Mouse (Mus musculus): ENCODE data around the gene Apopt1. TPM values are rescaled to one million over a fixed set of nuclear protein-coding genes. Genes with fewer than 3 reads are reported as not detected.

The Apopt1 gene
- polyA plus RNA-seq, 1 experiment = 38.2 TPM

DNA sequence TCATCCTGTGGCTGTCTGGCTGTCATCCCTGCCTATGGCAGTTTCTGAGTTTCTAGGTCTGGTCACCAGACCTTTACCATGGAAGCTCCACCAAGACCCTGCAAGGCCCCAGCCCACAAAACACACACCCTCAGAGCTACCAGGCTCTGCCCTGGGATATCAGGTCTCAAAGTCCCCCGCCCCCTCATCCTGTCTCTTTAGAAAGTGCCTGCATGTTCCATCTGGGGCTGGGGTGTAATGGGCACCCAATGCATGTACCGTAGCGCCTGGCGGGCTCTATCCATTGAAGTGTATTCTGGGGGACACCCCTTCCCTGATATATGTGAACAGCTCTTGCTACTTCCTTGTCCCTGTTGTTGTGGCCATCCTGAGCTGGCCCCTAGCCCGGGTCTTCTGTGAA is 20.2 kb upstream of the Apopt1 start:
- Histone ChIP-seq H3K4me1 (ENCODE audit: control insufficient read depth, insufficient read depth, low read length) (peaks cover 15% of the 10 kb centered on the region), H3K4me3 (ENCODE audit: insufficient read depth, low read length) (no peak overlapping the region), H3K27ac (ENCODE audit: insufficient read depth, low read length) (no peak overlapping the region)
- TF ChIP-seq POLR2A (IDR thresholded peaks at IDR 0.05; ENCODE audit: low read depth, low read length) = no peak
- no peak for TF ChIP-seq CTCF (IDR thresholded peaks at IDR 0.05; ENCODE audit: borderline replicate concordance, insufficient read depth, low read length)

DNA sequence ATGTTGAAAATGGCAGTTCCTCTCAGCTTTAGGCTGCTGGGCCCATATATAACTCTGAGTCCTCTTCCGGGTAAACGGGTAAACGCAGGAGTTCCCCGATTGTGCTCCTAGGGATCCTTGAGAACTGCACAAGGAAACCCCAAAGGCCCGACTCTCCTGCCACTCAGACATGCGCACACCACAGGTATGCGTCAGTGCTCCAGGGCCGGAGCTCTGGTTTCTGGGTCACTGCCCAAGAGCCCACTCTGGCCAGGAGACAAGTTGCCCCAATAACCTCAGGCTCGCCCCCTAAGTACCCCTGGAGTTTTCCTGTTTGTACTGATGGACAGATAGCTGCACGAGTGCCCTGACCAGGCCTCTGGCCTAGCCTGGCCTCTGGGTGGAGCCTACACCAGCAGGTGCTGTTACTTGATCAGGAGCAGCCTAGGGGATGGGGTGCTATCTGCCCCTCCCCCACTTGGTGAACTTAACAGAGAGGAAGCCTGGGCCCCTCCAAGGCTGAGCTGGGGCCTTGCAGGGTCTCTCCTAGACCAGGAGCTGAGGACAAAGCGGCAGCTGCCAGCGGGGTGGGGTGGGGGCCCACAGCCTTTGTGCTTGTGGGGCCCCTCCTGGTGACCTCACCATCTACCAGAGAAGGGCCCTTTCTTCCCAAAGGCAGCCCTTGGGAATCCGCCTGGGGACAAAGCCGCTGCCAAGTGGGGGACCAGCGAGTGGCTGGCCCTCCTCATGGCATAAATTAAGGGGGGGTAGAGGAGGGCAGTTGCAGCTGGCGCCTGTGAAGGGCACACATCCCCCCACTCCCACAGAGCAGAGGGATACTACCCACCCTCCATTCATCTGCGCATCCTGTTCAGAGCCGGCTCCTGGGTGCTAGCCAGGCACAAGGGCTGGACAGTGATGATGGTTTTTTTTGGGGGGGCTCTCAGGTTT is 19.5 kb upstream of the Apopt1 start:
- TF ChIP-seq POLR2A (IDR thresholded peaks at IDR 0.05; ENCODE audit: low read depth, low read length) (no peak), CTCF (IDR thresholded peaks at IDR 0.05; ENCODE audit: borderline replicate concordance, insufficient read depth, low read length) (no peak)
- Histone ChIP-seq H3K4me3 (ENCODE audit: insufficient read depth, low read length) (no peak overlapping the region), H3K4me1 (ENCODE audit: control insufficient read depth, insufficient read depth, low read length) (peaks cover 21% of the 10 kb centered on the region), H3K27ac (ENCODE audit: insufficient read depth, low read length) (no peak overlapping the region)

DNA sequence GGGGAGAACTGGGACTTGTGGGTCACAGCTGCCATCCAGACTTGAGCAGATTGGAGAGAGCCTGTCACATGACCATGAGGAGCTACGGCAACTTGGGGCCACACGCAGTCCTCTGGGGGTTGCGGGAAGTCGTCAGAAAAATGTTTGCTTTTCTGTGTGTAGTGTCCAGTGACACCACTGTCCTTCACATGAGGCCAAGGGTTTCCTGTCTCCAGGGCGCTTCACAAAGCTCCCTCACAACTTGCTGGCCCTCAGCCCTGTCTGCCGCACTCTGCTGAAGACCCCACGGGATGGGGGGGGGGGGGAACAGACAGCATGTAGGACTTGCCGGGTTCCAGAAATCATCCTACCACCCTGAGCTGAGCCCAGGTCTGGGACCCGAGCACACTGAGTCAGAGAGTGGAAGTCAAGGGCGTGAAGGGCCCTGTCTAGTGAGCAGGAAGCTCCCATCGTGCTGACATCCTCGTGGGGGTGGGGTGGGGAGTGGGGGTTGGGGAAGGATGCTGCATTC is 18.7 kb upstream of the Apopt1 start:
- no peak overlapping the region for H3K4me3 ChIP-seq (ENCODE audit: insufficient read depth, low read length)
- no peak overlapping the region for H3K27ac ChIP-seq (ENCODE audit: insufficient read depth, low read length)
- TF ChIP-seq CTCF (IDR thresholded peaks at IDR 0.05; ENCODE audit: borderline replicate concordance, insufficient read depth, low read length) (no peak), POLR2A (IDR thresholded peaks at IDR 0.05; ENCODE audit: low read depth, low read length) (no peak)
- peaks cover 21% of the 10 kb centered on the region for H3K4me1 ChIP-seq (ENCODE audit: control insufficient read depth, insufficient read depth, low read length)

DNA sequence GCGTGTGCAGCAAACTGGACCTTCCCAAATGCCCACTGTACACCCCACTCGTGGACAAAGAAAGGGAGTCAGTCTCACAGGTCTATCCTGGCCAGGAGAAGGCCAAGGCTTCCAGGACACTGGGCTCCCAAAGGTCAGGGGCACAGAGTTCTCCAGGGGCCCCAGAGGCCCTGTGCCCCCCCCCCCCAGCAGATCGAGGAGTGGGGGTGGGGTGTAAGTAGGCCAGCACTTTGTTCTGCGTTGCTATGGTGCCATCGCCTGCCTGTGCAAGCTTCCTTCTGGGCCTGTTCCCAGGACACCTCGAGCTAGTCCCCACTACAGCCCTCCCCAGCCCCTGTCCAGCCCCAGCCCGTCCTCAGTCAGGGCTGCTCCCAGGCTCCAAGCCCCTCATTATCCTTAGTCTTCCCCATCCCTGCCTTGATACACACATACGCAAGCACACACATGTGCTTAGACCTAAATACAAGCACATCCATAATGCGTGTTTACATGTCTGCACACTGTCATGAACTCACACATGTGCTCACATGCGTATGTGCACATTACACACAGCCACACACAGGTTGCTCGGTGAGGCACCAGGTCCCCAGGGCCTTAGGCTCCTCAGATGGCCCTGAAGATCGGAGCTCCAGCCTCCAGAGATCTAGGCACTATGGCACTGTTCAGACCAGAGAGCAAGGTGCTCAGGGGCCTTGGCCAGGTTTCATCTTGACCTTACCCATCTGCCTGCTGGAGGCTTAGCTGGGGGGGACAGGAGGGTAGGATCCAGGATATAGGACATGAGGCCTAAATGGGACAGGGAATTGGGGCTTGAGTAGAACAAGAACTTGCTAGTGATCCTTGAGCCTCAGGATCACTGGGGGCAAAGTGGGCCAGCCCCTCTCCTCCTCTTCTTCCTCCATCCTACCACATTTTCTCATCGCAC is 17.9 kb upstream of the Apopt1 start:
- Histone ChIP-seq H3K4me1 (ENCODE audit: control insufficient read depth, insufficient read depth, low read length) (peaks cover 21% of the 10 kb centered on the region), H3K4me3 (ENCODE audit: insufficient read depth, low read length) (no peak overlapping the region), H3K27ac (ENCODE audit: insufficient read depth, low read length) (no peak overlapping the region)
- TF ChIP-seq POLR2A (IDR thresholded peaks at IDR 0.05; ENCODE audit: low read depth, low read length) = no peak

DNA sequence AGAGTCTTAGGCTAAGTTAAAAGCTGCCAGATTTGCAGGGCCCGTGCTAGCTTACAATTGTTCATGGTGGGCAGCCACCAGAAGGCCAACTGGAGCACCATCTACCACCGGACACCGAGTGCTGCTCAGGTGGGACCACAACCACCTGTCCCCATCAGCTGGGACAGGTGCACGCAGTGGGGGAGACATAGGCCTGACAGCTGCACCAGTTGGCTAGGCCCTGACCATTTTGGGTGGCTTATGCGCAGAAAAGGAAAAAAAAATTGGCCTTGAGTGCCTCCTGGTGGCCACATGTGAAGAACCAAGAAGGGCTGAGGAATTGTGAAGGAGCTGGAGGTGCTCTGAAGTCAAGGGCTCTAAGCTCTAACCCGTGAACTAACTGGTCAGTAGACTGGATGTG is 16.8 kb upstream of the Apopt1 start:
- TF ChIP-seq POLR2A (IDR thresholded peaks at IDR 0.05; ENCODE audit: low read depth, low read length) (no peak), CTCF (IDR thresholded peaks at IDR 0.05; ENCODE audit: borderline replicate concordance, insufficient read depth, low read length) (0 out of 2 replicates have a peak, but pooled peaks have one; percentile 13)
- Histone ChIP-seq H3K4me1 (ENCODE audit: control insufficient read depth, insufficient read depth, low read length) (peaks cover 19% of the 10 kb centered on the region), H3K4me3 (ENCODE audit: insufficient read depth, low read length) (no peak overlapping the region), H3K27ac (ENCODE audit: insufficient read depth, low read length) (no peak overlapping the region)

DNA sequence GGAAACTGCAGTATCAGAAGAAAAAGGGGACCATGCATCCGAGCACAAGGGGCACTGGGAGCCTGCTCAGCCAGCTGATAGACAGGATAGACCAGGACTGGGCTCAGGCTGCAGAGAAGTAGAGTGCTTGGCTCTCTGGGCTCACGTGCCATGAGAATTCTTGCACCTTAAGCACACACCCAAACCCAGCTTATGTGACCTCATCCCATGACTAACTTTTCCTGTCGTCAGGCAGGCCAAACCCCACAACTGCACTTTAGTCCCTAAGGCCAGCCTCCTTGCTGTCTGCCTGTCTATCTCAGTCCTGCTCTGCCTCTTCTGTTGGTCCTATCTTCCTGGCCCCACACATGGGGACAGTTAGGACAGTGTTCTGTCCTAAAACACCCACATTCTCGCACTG is 15.4 kb upstream of the Apopt1 start:
- H3K27ac ChIP-seq (ENCODE audit: insufficient read depth, low read length) = peak overlapping the region; percentile 17; the same call in 1 of the 2 replicates
- TF ChIP-seq POLR2A (IDR thresholded peaks at IDR 0.05; ENCODE audit: low read depth, low read length) (no peak), CTCF (IDR thresholded peaks at IDR 0.05; ENCODE audit: borderline replicate concordance, insufficient read depth, low read length) (no peak)
- H3K4me1 ChIP-seq (ENCODE audit: control insufficient read depth, insufficient read depth, low read length) = peaks cover 11% of the 10 kb centered on the region
- no peak overlapping the region for H3K4me3 ChIP-seq (ENCODE audit: insufficient read depth, low read length)

DNA sequence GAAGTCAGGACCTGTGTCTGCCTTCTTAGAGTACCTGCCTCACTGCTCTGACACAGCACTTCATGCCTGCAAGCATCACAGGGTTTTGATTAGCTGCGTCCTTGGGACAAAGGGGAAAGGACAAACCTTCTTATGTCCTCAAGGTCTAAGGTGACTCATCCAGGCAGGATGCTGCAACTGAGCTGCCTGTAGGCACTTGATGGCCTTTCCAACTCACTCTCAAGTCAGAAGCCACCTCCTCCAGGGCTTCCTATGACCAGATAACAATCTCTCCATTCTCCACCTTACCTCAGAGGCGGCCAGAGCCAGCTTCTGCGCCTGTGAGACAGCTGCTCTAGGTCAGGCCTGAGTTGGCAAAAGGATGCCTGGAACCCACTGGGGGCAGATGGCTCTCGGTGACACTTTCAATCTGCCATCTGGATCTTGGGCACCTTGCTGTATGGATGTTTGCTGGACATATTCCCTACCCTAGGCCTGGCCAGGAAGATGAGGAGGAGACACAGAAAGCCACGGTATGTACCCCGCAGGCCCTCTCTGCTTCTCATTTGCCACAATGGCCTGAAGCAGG is 14.6 kb upstream of the Apopt1 start:
- Histone ChIP-seq H3K4me3 (ENCODE audit: insufficient read depth, low read length) (no peak overlapping the region), H3K4me1 (ENCODE audit: control insufficient read depth, insufficient read depth, low read length) (peaks cover 11% of the 10 kb centered on the region), H3K27ac (ENCODE audit: insufficient read depth, low read length) (peak overlapping the region; percentile 17; the same call in 1 of the 2 replicates)
- TF ChIP-seq POLR2A (IDR thresholded peaks at IDR 0.05; ENCODE audit: low read depth, low read length) (no peak), CTCF (IDR thresholded peaks at IDR 0.05; ENCODE audit: borderline replicate concordance, insufficient read depth, low read length) (no peak)

DNA sequence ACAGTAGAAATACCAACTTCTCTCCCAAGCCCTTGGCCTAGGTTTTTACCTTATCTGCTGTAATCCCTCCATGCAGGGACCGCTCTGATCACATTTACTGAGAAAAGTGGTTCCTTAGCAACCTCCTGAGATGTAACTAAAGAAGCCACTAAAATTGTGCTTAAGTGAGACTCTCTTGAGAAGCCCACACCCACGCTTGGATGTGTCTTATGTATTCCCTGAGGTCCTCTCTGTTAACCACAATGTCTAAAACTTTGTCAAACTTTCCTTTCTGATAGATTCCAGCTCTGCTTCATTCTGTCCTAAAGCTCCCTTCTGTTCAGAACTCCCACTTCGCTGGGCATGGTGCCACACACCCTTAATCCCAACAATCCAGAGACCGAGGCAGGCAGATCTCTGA is 13.5 kb upstream of the Apopt1 start:
- Histone ChIP-seq H3K27ac (ENCODE audit: insufficient read depth, low read length) (no peak overlapping the region), H3K4me3 (ENCODE audit: insufficient read depth, low read length) (no peak overlapping the region), H3K4me1 (ENCODE audit: control insufficient read depth, insufficient read depth, low read length) (peaks cover 14% of the 10 kb centered on the region)
- no peak for TF ChIP-seq POLR2A (IDR thresholded peaks at IDR 0.05; ENCODE audit: low read depth, low read length)

DNA sequence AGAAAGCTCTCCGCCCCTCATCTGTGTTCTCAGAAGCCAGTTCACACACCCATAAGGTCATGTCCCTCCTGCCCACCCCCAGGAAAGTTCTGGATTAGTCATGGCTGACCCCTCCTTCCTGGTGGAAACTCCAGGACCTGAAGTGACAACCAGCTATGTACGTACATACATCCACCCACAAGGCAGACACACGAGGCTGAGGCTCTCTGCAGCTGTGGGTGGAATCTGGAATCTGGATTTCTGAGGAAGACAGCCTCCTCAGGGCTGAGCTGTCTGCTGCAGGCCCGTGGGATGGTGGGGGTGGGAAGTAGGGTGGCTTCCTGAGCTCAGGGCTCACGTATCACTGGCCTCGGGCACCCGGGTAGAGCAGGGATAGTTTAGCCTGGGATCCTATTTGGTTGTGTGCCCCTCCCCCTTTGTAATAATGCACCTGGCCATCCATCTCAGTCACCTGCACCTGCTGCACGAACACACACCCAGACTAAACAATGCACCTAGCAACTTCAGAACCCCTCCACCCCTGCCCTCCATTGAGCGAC is 12.1 kb upstream of the Apopt1 start:
- H3K4me1 ChIP-seq (ENCODE audit: control insufficient read depth, insufficient read depth, low read length) = peaks cover 26% of the 10 kb centered on the region
- no peak overlapping the region for H3K4me3 ChIP-seq (ENCODE audit: insufficient read depth, low read length)
- TF ChIP-seq CTCF (IDR thresholded peaks at IDR 0.05; ENCODE audit: borderline replicate concordance, insufficient read depth, low read length) (no peak), POLR2A (IDR thresholded peaks at IDR 0.05; ENCODE audit: low read depth, low read length) (no peak)

More for the DNA sequence above, 12.1 kb upstream of the Apopt1 start:
- H3K27ac ChIP-seq (ENCODE audit: insufficient read depth, low read length) = no peak overlapping the region; the same call in 1 of the 2 replicates
